Comparison of ENCODE assay signal across 30 mouse cellular contexts in the genomic region with DNA sequence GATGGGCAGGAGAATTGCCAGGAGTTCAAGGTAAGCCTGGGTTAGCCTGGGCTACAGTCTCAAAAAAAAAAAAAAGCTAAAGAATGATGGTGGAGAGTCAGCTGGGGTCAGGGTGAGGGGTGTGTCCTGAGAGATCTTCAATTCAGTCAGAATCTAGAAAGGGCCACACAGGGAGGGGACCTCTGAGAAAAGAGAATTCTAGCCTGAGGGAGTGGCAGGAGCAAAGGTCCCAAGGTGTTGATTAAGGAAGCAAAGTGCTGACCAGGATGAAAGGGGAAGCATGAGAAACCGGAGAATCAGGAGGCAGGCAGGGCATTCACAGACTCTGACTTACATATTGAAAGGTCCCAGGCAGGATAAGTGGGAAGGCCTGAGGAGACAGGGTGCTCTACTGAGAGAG.
A peak's percentile ranks its signal among the peaks of the same experiment; 100 is the strongest.
DNase-seq lines count a peak whose midpoint lies in the region; ATAC-seq and TF ChIP-seq lines count a peak whose summit lies in the region.
"Had no signal": no experiment of that assay in that cellular context is flagged by ENCODE, and none has a peak within 500 bp of the region (broad histone marks: within the 10 kb centered on the region; RNA-seq: fewer than 3 reads in every experiment).

No protein-coding gene starts in this region.

- no peaks in the 10 kb centered on the region for H3K9me3 ChIP-seq in intestine, postnatal 0 days (ENCODE audit: control insufficient read depth)
- H3K9me3 ChIP-seq in stomach, postnatal 0 days (ENCODE audit: control insufficient read depth, low read length), result no peaks in the 10 kb centered on the region
- H3K9me3 ChIP-seq in forebrain, embryonic 12.5 days, result 0 out of 2 replicates have a peak, but pooled peaks cover 7% of the 10 kb centered on the region
- H3K9me3 ChIP-seq: G1E; heart, embryonic 15.5 days had no signal

- H3K4me1 ChIP-seq in intestine, postnatal 0 days (replicated peaks; ENCODE audit: control insufficient read depth, insufficient read depth, low read length), result peaks cover 2% of the 10 kb centered on the region; the same call in 1 of the 2 replicates
- no peaks in the 10 kb centered on the region for H3K4me1 ChIP-seq in stomach, postnatal 0 days (replicated peaks; ENCODE audit: control insufficient read depth, insufficient read depth)
- H3K4me1 ChIP-seq in forebrain, embryonic 12.5 days, result peaks cover 26% of the 10 kb centered on the region
- H3K4me1 ChIP-seq: heart, embryonic 15.5 days had no signal

- H3K9ac ChIP-seq in intestine, postnatal 0 days (ENCODE audit: low read depth, low read length), result no peak overlapping the region
- H3K9ac ChIP-seq in stomach, postnatal 0 days (ENCODE audit: low read length), result no peak overlapping the region
- no peak overlapping the region for H3K9ac ChIP-seq in forebrain, embryonic 12.5 days
- H3K9ac ChIP-seq: forebrain, postnatal 0 days; heart, embryonic 12.5 days; heart, embryonic 15.5 days; hindbrain, embryonic 13.5 days had no signal

- H3K27ac ChIP-seq in intestine, postnatal 0 days (ENCODE audit: low read depth, low read length), result no peak overlapping the region
- H3K27ac ChIP-seq in stomach, postnatal 0 days (replicated peaks), result no peak overlapping the region
- no peak overlapping the region for H3K27ac ChIP-seq in forebrain, embryonic 12.5 days
- H3K27ac ChIP-seq: gastrocnemius, adult 2 months; heart, embryonic 15.5 days; hindbrain, embryonic 13.5 days had no signal

- H3K27me3 ChIP-seq in intestine, postnatal 0 days (replicated peaks; ENCODE audit: control insufficient read depth, insufficient read depth, low read length), result no peaks in the 10 kb centered on the region
- no peaks in the 10 kb centered on the region for H3K27me3 ChIP-seq in stomach, postnatal 0 days (ENCODE audit: control insufficient read depth, insufficient read depth, low read length)
- H3K27me3 ChIP-seq in forebrain, embryonic 12.5 days, result peaks cover 51% of the 10 kb centered on the region
- H3K27me3 ChIP-seq: CH12.LX; heart, embryonic 12.5 days; heart, embryonic 15.5 days; Patski had no signal

- no peak for TF ChIP-seq EP300 in stomach, postnatal 0 days (optimal IDR thresholded peaks at IDR 0.05)

- no peak for TF ChIP-seq CTCF in intestine, postnatal 0 days (IDR thresholded peaks at IDR 0.05; ENCODE audit: low read depth)
- no peak for TF ChIP-seq CTCF in stomach, postnatal 0 days (IDR thresholded peaks at IDR 0.05; ENCODE audit: low read depth)

- peak; percentile 72 for DNase-seq in ES-CJ7 (ENCODE audit: low read depth, low spot score)
- DNase-seq in ZHBTc4 (ENCODE audit: low read depth, low spot score), result peak; percentile 71
- no peak for DNase-seq in stomach, postnatal 0 days (ENCODE audit: low spot score)
- no peak for DNase-seq in layer of hippocampus, adult 9-11 months
- DNase-seq in spleen, adult 12 weeks (ENCODE audit: low spot score), result no peak
- DNase-seq: adrenal gland, adult 8-10 months; adrenal gland, postnatal 25 days; B cell, adult 2 months; cerebellum, adult 18-20 months; cerebellum, adult 9-10 months; cerebellum, postnatal 14 days; forebrain, postnatal 0 days; gastrocnemius, adult 2 months; gastrocnemius, postnatal 14 days; heart, adult 11 months; heart, postnatal 10 days; heart, postnatal 36 days had no signal

- H3K36me3 ChIP-seq in intestine, postnatal 0 days (ENCODE audit: control insufficient read depth, insufficient read depth), result no peaks in the 10 kb centered on the region
- no peaks in the 10 kb centered on the region for H3K36me3 ChIP-seq in stomach, postnatal 0 days (ENCODE audit: control insufficient read depth, insufficient read depth, low read length)
- H3K36me3 ChIP-seq in forebrain, embryonic 12.5 days (replicated peaks), result no peaks in the 10 kb centered on the region
- H3K36me3 ChIP-seq: forebrain, embryonic 10.5 days; G1E; heart, embryonic 12.5 days; heart, embryonic 15.5 days; hindbrain, embryonic 10.5 days; hindbrain, embryonic 13.5 days had no signal

- H3K4me2 ChIP-seq in intestine, postnatal 0 days (replicated peaks; ENCODE audit: low read depth), result no peak overlapping the region
- H3K4me2 ChIP-seq in stomach, postnatal 0 days (replicated peaks; ENCODE audit: low read depth), result no peak overlapping the region
- H3K4me2 ChIP-seq in forebrain, embryonic 12.5 days, result no peak overlapping the region
- H3K4me2 ChIP-seq: heart, embryonic 12.5 days; heart, embryonic 15.5 days; hindbrain, embryonic 13.5 days had no signal

- ATAC-seq in intestine, postnatal 0 days, result peak; percentile 78
- ATAC-seq in stomach, postnatal 0 days (ENCODE audit: low FRiP score, low TSS enrichment), result 0 out of 2 replicates have a peak, but pooled peaks have one; percentile 35
- ATAC-seq in forebrain, embryonic 12.5 days (ENCODE audit: low FRiP score), result no peak
- ATAC-seq: activated CD4-positive, CD25-positive, alpha-beta regulatory T cell, adult 4 months; forebrain, embryonic 14.5 days; forebrain, postnatal 0 days; hindbrain, embryonic 16.5 days; Patski had no signal

- 26% methylated on average over 1 of the region's 1 CpGs for WGBS in intestine, postnatal 0 days
- 67% methylated on average over 1 of the region's 1 CpGs for WGBS in stomach, postnatal 0 days
- WGBS in forebrain, embryonic 12.5 days, result 64% methylated on average over 1 of the region's 1 CpGs

- no peak overlapping the region for H3K4me3 ChIP-seq in intestine, postnatal 0 days (ENCODE audit: low read depth, low read length)
- H3K4me3 ChIP-seq in stomach, postnatal 0 days (ENCODE audit: low read depth, low read length), result no peak overlapping the region
- H3K4me3 ChIP-seq in forebrain, embryonic 12.5 days (replicated peaks), result no peak overlapping the region
- H3K4me3 ChIP-seq: forebrain, embryonic 10.5 days; gastrocnemius, adult 2 months; heart, embryonic 12.5 days; heart, embryonic 15.5 days; hindbrain, embryonic 10.5 days; hindbrain, embryonic 13.5 days had no signal

Comparison
In these comparisons a context has a peak if more than half of its experiments do, and no peak if none do; other contexts are left out.
1. DNase-seq: peak in ES-CJ7 (single experiment) and ZHBTc4 (single experiment); none in stomach, postnatal 0 days (single experiment), layer of hippocampus, adult 9-11 months (single experiment) and spleen, adult 12 weeks (single experiment).